Mouse (Mus musculus): ENCODE results near the gene Cdk14.

Gene Cdk14

DNA sequence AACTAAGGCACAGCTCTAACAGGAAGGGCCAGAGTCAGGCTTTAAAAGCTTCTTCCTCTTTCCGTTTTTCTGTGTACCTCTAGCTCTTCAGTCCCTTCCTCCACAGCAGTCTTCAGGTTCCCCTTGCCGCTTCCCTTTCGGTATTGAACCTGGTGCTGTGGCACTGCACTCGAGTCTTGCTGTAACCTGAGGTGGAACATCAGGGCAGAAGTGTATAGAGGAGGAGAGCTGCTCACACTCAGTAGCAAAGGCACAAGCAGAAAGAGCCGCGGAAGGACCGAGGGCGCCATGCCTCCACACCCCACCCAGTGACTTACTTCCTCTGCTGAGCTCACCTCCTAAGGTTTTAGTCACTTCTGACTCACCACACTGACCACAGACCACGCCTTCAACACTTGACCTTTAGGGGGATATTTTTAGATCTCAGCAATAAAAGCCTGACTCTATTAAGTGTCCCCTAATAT lies at the start of gene Cdk14:
Gene Cdk14, minus strand, starts transcription at position 321 of the 464 bp plus-strand sequence.
- peak; percentile 77 for DNase-seq (ENCODE audit: extremely low read depth, insufficient read length, low spot score)

DNA sequence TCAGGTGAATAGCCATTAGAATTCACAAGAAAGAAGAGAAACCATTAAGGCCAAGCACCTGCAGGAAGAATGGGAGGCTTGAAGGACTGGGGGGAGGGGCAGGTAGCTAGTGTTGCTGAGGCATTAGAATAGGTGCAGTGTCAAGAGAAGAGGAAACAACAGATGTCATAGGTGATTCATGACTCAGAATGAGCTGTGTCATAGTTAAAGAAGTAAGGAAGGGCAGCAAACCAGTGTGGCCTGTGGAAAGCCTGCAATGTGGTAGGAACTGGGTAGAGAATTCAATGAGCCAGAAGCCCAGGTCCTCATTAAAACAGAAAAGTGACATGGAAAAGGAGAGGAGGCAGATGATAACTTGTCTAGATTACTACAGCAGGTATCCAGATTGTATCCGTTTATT lies 45.1 kb upstream of the Cdk14 start:
- no peak for DNase-seq (ENCODE audit: extremely low read depth, insufficient read length, low spot score)

DNA sequence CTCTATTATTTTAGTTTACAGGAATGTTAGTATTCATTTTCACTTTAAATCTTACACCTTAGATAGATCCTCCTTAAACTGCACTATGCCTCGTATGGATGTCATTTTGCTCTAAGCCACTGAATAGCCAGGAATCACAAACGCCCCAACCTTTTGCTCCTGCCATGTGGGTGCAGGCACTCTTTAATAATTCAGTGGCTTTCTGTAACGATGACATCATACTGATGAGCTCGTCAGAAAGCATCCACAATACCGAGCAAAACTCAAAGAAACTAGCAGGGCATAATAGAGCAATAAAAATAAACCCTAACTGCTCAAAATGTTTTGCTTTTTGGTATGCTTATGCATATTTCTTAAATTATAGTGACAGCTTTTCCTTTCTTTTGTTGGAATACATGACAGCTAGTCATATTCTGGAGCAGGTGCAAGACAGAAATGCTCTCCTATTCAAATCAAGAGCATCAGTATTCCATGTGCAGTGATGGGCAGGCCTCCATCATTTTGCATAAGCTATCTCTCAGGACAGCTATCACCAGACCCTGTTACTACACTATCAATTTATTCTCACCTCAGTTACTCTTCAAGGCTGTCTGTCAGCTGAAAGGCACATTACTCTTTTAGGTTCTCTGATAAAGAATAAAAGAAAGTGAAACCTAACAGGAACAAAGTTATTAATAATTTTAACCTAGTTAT lies 11.8 kb upstream of the Cdk14 start:
- DNase-seq (ENCODE audit: extremely low read depth, insufficient read length, low spot score) = no peak

DNA sequence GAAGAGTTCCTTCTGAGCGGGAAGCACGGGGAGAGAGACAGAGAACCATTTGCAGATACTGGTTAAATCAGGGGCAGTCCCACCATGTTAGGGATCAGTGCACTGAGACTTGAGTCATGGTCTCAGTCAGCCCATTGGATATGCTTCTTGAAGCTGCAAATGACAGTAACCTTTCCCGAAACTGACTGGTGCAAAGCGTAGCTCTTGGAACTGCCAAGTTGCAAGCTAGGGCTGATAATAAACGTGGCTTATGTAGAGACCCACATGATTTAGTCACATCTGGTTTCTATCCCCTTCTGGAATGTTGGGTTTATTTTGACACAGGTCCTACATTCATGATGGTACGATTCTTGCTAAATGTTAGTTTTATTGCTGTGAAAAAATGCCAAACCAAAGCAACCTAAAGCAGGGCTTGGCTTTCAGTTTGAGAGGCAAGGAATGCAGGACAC lies 3.6 kb upstream of the Cdk14 start:
- DNase-seq (ENCODE audit: extremely low read depth, insufficient read length, low spot score) = peak; percentile 21

DNA sequence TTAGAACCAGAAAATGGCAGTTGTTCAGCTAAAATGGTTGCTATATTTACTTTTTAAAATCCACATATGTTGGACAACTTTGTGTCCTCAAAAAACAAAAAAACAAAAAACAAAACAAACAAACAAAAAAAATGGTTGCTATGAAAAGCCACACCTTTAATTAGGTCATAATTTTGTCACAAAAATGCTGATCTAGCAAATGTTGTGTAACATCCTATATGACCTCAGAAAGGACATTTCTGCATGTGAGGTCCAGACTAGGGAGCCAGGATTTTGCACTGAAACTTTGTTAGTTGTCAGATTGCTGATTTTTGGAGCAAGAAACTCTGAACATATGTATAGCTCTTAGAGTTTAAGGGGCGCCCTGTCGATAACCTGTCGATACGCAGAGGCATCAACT lies 3.0 kb upstream of the Cdk14 start:
- no peak for DNase-seq (ENCODE audit: extremely low read depth, insufficient read length, low spot score)

DNA sequence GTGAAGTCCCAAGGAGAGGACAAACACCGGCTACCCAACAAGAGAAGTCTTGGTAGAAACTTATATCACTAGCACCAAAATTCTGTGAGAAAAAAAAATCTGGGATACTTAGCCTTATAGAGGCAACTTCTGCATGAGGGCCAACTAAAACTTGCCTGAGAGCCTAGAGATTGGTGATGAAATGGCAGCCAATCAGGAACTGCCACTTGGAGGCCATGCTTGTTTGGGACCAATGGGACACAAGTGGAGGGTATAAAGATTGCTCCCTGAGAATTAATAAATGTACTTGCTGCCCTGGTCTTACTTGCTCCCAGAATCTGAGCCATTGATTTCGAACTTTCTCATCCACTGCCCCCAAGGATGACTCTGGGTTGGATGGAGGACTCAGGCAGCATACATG lies 1.3 kb upstream of the Cdk14 start:
- DNase-seq (ENCODE audit: extremely low read depth, insufficient read length, low spot score) = no peak

DNA sequence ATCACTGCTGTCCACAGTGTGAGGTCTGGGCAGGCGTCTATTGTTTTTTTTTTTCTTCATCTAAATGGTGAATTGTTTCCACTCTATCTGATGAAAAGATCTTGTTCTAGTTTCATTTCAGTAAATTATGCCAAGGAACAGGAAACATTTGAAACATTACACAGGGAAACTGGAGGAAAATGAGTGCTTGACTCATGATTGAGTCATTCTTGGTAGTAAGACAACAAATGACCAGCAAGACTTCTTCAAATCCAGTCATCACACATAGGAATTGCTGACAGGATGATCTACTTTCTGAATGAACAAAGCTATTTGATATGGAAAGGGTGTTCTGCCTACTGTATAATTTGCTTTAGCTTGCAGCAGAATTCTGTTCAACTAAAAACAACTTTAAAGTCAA lies 859 bp downstream of the Cdk14 start:
- DNase-seq (ENCODE audit: extremely low read depth, insufficient read length, low spot score) = peak; percentile 73

DNA sequence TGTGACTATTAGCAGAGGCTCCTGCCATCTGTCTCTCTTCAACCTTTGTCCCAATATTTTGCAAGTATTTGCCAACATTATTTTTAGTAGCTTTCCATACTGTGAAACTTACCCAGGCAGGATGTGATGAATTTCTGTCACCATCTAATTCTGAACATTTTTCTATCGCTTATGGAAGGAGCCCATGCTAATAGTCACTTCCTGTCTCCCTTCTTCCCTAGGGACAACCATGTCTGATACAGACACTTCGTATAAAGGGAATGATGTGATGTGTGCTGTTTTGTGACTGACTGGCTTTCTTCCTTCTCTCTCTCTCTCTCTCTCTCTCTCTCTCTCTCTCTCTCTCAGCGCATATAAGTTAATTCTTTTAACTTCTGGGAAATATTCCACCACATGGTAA lies 5.3 kb downstream of the Cdk14 start:
- no peak for DNase-seq (ENCODE audit: extremely low read depth, insufficient read length, low spot score)

DNA sequence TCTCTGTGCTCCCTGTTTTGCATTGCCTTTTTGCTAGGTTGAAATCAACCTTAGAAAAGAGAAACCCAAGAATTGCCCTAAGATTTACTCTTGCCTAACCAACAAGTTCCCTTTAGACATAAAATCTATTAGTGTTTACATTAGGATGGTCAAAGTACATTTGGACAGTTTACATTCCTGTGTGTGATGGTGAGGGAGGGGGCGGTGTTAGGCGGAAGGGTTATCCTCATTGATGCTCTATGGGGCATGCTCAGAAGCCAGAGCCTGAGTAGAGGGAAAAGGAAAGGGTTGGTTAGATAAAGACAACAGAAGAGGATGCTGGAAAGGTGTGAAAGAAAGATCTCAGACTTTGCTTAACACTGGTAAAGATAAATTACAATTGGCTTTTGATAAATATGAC lies 8.2 kb downstream of the Cdk14 start:
- no peak for DNase-seq (ENCODE audit: extremely low read depth, insufficient read length, low spot score)

DNA sequence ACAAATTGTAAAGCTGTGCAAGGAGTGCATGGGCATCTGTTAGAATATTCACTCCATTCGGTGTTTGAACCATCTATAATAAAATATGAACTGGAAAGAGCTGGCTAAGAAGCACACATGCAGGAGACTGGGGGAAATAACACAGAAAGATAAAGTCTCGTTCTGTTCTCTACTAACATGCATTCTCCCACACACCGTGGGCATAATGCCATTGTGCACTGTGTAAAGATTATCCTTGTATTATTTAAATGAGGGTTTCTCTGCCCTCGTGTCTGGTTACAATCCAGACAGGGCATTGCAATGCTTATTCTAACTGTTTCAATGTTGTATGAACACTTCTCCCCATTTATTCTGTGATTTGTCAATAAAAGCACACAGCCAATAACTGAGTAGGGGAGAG lies 18.1 kb downstream of the Cdk14 start:
- DNase-seq (ENCODE audit: extremely low read depth, insufficient read length, low spot score) = no peak

DNA sequence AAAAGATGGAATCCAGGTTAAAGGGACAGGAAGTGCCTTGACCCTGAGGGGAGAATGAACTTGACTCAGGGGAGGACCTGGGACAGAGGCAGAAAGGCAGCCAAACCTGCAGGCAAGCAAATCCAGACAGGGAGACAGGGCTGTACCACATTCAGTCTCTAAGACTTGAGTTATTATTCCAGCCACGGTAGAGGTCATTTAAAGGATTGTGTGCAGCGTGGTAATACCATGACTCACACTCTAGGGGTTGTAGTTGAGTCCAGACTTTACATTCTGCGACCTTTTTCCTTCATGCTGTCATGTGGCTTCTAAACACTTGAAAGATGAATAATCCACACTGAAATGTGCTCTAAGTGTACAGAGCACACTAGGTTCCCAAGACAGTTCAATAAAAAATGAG lies 27.3 kb downstream of the Cdk14 start:
- peak; percentile 54 for DNase-seq (ENCODE audit: extremely low read depth, insufficient read length, low spot score)

DNA sequence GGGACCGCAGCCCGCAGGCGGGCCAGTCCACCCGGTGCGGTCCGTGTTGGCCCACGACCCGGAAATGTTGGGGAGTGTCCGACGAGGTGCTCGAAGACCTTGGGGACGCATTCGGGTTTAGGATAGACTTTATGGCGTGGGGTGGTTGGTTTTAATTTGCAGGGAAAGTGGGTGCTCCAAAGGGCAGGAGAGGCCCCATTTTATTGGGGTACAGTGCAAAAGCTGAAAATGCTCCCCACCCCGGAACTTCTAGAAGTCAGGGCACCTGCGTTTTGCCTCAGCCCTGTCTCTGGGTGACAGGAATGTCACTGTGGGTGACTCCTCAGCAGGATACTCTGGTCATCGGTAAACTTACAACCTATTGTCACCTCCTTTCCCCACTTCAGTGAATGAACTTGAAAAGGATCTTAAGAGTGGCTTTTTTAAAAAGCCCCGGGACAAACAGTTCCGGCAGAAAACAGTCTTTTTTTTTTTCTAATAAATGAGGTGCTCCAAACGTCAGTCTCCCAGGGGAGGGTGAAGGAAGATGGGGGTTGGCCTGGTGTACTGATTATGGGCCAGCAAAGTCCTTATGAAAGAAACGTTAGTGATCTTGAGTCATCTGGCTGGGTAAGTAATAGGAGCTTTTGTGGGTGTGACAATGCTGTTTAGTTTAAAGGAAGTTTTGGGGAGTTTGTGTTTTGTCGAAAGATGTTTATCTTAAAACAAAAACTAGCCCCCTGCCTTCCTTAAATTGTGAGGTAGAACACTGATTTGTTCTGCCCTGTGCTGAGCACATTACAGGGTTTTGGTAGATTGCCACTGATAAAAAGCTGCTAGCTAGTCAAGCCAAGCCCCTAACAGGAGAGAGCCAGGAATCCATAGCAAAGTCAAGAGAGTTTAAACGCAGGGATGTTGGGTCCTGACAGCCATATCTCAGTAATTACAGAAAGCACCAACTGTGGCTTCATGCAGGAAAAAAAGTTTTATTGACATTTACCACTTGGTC lies 39.1 kb downstream of the Cdk14 start:
- DNase-seq (ENCODE audit: extremely low read depth, insufficient read length, low spot score) = peak; percentile 65

DNA sequence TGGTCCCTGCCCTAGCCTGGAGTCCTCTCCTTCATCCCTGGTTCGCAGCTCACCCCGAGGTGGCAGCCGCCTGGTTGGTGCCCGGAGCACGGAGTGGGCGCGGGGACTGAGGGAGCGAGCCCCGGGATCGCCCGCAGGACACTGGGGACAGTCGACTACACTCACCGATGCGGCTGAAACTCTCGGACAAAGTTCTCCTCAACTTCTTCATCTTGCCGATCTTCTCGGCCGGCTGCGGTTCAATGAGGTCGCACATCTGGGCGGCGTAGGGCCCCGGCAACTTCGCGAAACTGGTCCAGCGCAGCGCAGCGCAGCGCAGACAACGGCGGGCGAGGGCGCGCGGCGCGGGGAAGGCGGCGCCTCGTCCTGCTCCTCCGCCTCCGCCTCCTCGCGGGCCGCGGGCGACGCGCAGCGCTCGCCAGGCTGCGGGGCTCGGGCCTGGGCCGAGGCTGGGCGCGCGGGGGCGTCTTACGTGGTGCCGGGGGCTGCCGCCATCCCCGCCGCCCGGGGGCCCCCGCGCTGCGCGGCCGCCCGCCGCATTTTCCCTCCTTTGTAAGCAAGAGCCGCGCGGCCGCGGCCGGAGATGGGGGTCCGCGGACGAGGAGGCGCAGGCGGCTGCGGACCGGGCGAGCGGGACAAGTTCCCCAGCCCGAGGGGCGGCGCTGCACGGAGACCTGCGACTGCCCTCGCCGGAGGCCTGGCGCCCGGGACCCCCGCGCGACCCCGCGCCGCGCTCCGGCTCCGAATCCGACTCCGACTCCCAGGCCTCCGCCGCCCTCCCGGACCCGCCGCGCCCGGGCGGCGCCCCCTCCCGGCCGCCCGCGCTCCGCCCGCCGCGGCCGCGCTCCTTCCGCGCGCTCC lies 40.0 kb downstream of the Cdk14 start:
- peak; percentile 83 for DNase-seq (ENCODE audit: extremely low read depth, insufficient read length, low spot score)

DNA sequence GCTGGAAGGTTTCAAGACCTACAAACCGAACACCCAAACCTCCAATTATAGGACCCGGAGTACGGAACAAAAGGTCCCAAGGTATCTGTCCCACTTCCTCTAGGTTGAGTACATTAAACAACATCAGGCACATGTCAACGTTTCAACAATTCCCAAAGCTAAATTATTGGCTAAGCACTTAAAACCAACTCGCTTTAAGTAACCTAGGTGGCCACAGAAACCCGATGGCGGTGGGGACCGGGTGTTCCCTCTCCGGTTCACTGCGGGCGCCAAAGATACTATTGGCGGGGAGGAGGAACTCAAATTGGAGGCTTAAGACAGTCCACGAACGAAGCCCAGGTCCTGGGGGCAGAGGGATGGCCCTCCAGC lies 40.6 kb downstream of the Cdk14 start:
- DNase-seq (ENCODE audit: extremely low read depth, insufficient read length, low spot score) = no peak

DNA sequence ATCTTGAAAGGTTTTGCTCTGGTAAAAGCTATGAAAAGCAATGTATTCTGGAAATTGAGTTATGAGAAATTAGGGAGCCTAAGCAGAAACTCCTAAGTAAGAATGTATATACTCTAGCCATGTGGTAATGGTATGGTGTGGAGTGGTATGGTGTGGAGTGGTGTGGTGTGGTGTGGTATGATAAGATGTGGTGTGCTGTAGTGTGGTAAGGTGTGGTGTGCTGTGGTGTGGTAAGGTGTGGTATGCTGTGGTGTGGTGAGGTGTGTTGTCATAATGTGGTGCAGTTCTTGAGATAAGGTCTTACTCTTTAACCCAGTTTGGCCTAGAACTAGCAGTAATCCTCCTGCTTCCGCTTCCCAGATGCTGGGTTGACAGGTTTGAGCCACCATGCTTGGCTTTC lies 45.7 kb downstream of the Cdk14 start:
- DNase-seq (ENCODE audit: extremely low read depth, insufficient read length, low spot score) = no peak

DNA sequence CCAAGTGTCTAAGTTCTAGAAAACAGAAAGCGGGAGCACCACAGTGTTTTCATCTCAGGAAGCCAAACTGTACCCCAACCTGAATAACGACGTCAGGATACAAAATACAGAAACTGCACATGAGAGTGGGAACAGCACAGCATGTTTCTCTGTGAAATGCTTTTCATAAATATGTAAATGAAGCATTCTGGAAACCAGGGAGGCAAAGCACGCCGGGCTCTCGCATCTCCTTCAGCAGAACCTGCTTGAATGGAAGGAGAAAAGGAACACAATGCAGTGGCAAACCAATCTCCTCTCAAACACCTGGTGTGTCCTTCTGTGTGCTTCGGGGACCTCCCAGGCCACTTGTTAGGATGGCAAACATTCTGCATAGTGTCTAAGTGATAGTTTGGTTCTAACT lies 46.6 kb downstream of the Cdk14 start:
- DNase-seq (ENCODE audit: extremely low read depth, insufficient read length, low spot score) = no peak

DNA sequence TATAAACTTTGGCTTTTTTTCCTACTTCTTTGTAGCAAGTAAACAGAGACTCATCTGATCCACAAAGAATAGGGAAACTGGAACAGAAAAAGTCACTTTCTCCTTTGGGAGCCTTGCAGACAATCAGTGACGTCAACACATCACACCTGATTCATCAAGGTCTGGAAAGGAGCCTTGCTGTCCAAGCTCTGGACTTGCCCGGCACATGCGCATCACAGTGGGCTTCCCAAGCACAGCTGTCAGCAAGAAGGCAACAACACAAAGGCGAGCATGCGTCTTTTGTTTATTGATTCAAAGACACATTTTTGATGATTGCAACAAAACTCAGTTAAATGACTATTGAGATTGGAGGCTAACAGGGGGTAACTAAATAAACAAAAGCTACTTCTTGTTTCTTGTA lies 47.2 kb downstream of the Cdk14 start:
- DNase-seq (ENCODE audit: extremely low read depth, insufficient read length, low spot score) = no peak

DNA sequence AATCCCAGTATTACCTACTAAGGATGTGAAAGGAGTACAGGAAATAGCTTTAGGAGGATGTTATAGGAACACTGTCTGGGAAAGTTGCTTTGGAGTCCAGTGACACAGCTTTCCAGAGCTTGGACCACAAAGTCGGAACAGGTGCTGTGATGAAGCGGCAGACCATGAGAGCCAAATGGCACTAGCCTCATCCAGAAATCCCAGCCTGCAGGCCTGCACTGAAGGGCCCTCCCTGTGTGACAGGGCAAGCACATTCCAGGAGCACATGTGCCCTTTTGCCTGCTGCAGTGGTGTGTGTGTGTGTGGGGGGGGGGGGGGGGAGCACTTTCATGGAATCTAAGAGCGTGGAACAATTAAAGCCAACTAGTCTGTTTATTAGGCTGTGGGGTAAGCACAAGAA lies 47.8 kb downstream of the Cdk14 start:
- DNase-seq (ENCODE audit: extremely low read depth, insufficient read length, low spot score) = no peak

DNA sequence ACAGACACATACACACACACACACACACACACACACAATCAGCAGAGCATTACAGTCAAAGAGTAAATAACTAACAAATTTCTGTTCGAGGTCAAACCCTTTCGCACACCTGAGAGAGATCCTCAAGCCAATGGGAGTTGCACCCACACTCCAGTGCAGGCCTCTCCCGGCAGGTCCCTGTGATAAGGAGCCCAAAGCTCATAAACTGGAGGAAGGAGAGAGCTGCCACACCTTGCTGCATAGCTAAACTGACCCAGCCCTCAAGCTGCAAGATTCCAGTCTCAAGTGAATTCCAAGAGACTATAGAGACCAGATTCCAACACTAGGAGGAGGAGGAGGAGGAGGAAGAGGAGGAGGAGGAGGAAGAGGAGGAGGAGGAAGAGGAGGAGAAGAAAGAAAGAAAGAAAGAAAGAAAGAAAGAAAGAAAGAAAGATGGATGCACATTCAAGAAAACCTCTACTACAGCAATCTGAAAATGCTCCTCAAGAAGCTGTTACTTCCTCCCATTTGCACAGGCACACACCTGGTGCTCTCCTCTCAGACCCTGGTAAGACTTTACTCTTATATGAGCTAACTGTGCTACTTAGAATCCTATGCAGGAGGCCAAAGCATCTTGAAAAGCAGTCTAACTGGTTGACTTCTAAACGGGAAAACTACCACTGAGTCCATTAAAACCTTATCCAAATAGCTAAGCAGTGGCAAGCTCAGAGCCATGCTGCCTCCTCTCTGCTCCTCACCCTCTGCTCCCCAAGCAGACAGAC lies 49.6 kb downstream of the Cdk14 start:
- no peak for DNase-seq (ENCODE audit: extremely low read depth, insufficient read length, low spot score)
